Mouse (Mus musculus): Measurements from ENCODE around the gene Phactr1.

The Phactr1 gene

GRCm38 (mm10) chr13:42680391-42680994 lies at the start of gene Phactr1:
Gene Phactr1, plus strand, starts transcription at chr13:42680623.
- no peak for DNase-seq

GRCm38 (mm10) chr13:42634908-42635307 lies 45.5 kb upstream of the Phactr1 start:
- no peak for DNase-seq

GRCm38 (mm10) chr13:42650228-42650627 lies 30.2 kb upstream of the Phactr1 start:
- DNase-seq: no peak

GRCm38 (mm10) chr13:42656643-42657315 lies 23.6 kb upstream of the Phactr1 start:
- no peak for DNase-seq

GRCm38 (mm10) chr13:42671651-42672290 lies 8.7 kb upstream of the Phactr1 start:
- DNase-seq: no peak

GRCm38 (mm10) chr13:42681299-42681698 lies 876 bp downstream of the Phactr1 start:
- no peak for DNase-seq

GRCm38 (mm10) chr13:42684181-42684580 lies 3.8 kb downstream of the Phactr1 start:
- DNase-seq: no peak

GRCm38 (mm10) chr13:42692233-42692632 lies 11.8 kb downstream of the Phactr1 start:
- DNase-seq: no peak

- DNase-seq: no peak
Measured at GRCm38 (mm10) chr13:42696641-42697040, 16.2 kb downstream of the Phactr1 start.

GRCm38 (mm10) chr13:42709148-42709547 lies 28.7 kb downstream of the Phactr1 start:
- DNase-seq: no peak

- DNase-seq: no peak
Measured at GRCm38 (mm10) chr13:42709611-42710331, 29.3 kb downstream of the Phactr1 start.

GRCm38 (mm10) chr13:42711510-42711909 lies 31.1 kb downstream of the Phactr1 start:
- DNase-seq: peak; percentile 35

- DNase-seq: no peak
Measured at GRCm38 (mm10) chr13:42719401-42719800, 39.0 kb downstream of the Phactr1 start.

GRCm38 (mm10) chr13:42720135-42720534 lies 39.7 kb downstream of the Phactr1 start:
- no peak for DNase-seq

GRCm38 (mm10) chr13:42720648-42721047 lies 40.2 kb downstream of the Phactr1 start:
- DNase-seq: no peak

GRCm38 (mm10) chr13:42724011-42724410 lies 43.6 kb downstream of the Phactr1 start:
- no peak for DNase-seq

GRCm38 (mm10) chr13:42725709-42726231 lies 45.3 kb downstream of the Phactr1 start:
- no peak for DNase-seq

GRCm38 (mm10) chr13:42737486-42737885 lies 57.1 kb downstream of the Phactr1 start:
- DNase-seq: no peak

- no peak for DNase-seq
Measured at GRCm38 (mm10) chr13:42738152-42738551, 57.7 kb downstream of the Phactr1 start.

- no peak for DNase-seq
Measured at GRCm38 (mm10) chr13:42742226-42742625, 61.8 kb downstream of the Phactr1 start.

- no peak for DNase-seq
Measured at GRCm38 (mm10) chr13:42744467-42744866, 64.0 kb downstream of the Phactr1 start.

- no peak for DNase-seq
Measured at GRCm38 (mm10) chr13:42757654-42758400, 77.4 kb downstream of the Phactr1 start.

All from liver (tissue).